Mouse (Mus musculus) thymus, adult 2 months (tissue): Measurements from ENCODE around the gene Ppie.

Source experiments
- CTCF ChIP-seq: fragments of 200-500 bp; IDR thresholded peaks from 2 replicates; pipeline ENCODE4 v1.5.1; 2012; ENCODE audit warnings: mild to moderate bottlenecking, control low read depth, low read length, moderate library complexity, borderline replicate concordance; ENCODE audit not compliant: control insufficient read depth, poor library complexity, insufficient read depth; ENCODE audit errors: extremely low read depth
- POLR2A ChIP-seq: fragments of 200-500 bp; IDR thresholded peaks from 2 replicates; pipeline ENCODE4 v1.6.1; 2012; ENCODE audit warnings: mild to moderate bottlenecking, low read length, control low read depth, moderate library complexity; ENCODE audit not compliant: control insufficient read depth, poor library complexity, insufficient read depth; ENCODE audit errors: extremely low read depth

DNA sequence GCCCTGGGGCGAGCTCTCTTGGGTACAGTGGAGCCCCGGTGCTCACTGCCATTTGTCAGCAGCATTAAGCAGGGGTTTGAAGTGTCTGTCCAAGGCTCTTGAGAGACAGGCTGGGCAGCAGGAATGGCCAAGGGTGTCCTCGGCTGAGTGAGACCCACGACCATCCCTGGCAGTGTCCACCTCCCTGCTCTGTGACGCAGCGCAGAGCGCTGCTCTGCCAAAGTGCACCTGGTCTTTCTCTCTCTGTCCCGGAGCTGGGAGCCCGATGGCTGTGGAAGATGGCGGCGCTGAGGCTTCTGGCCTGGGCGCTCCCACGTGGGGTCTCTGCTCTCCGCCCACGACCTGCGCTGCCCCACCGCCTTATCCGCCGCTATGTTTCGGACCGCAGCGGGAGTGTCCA, 23.7 kb downstream of the Ppie start, which contains the start of gene Oxct2b:
- TF ChIP-seq CTCF (no peak), POLR2A (no peak)
